Comparison of ENCODE assay signal across 24 mouse cellular contexts in genomic region chr13:83056415-83056814, GRCm38 (mm10).
DNase-seq lines count a peak whose midpoint lies in the region; ATAC-seq and TF ChIP-seq lines count a peak whose summit lies in the region.
"Had no signal": no experiment of that assay in that cellular context is flagged by ENCODE, and none has a peak within 500 bp of the region (broad histone marks: within the 10 kb centered on the region; RNA-seq: fewer than 3 reads in every experiment).

No protein-coding gene starts in this region.

- H3K27ac ChIP-seq in heart, embryonic 10.5 days, result peak overlapping the region; percentile 3; the same call in 1 of the 2 replicates
- peak overlapping the region; percentile 56 for H3K27ac ChIP-seq in heart, embryonic 13.5 days (replicated peaks)
- H3K27ac ChIP-seq in intestine, postnatal 0 days (ENCODE audit: low read depth, low read length), result no peak overlapping the region
- H3K27ac ChIP-seq: forebrain, embryonic 10.5 days; forebrain, embryonic 13.5 days; heart, adult 2 months; hindbrain, embryonic 14.5 days; hindbrain, postnatal 0 days had no signal

- 81% methylated on average over 2 of the region's 2 CpGs for WGBS in heart, embryonic 10.5 days
- WGBS in heart, embryonic 13.5 days, result 73% methylated on average over 2 of the region's 2 CpGs
- WGBS in intestine, postnatal 0 days, result 80% methylated on average over 2 of the region's 2 CpGs

- H3K9me3 ChIP-seq in heart, embryonic 10.5 days, result no peaks in the 10 kb centered on the region
- no peaks in the 10 kb centered on the region for H3K9me3 ChIP-seq in heart, embryonic 13.5 days
- H3K9me3 ChIP-seq in intestine, postnatal 0 days (ENCODE audit: control insufficient read depth), result no peaks in the 10 kb centered on the region
- H3K9me3 ChIP-seq: forebrain, embryonic 10.5 days; forebrain, embryonic 13.5 days had no signal

- H3K9ac ChIP-seq in heart, embryonic 13.5 days, result no peak overlapping the region
- H3K9ac ChIP-seq in intestine, postnatal 0 days (ENCODE audit: low read depth, low read length), result no peak overlapping the region
- H3K9ac ChIP-seq: forebrain, embryonic 13.5 days; hindbrain, embryonic 14.5 days had no signal

- H3K27me3 ChIP-seq in heart, embryonic 10.5 days (ENCODE audit: insufficient read depth, poor library complexity, severe bottlenecking), result no peaks in the 10 kb centered on the region
- no peaks in the 10 kb centered on the region for H3K27me3 ChIP-seq in heart, embryonic 13.5 days (replicated peaks)
- no peaks in the 10 kb centered on the region for H3K27me3 ChIP-seq in intestine, postnatal 0 days (replicated peaks; ENCODE audit: control insufficient read depth, insufficient read depth, low read length)
- H3K27me3 ChIP-seq: forebrain, embryonic 13.5 days had no signal

- TF ChIP-seq CTCF in intestine, postnatal 0 days (IDR thresholded peaks at IDR 0.05; ENCODE audit: low read depth), result no peak

- H3K4me3 ChIP-seq in heart, embryonic 10.5 days, result no peak overlapping the region
- no peak overlapping the region for H3K4me3 ChIP-seq in heart, embryonic 13.5 days
- no peak overlapping the region for H3K4me3 ChIP-seq in intestine, postnatal 0 days (ENCODE audit: low read depth, low read length)
- H3K4me3 ChIP-seq: forebrain, embryonic 10.5 days; forebrain, embryonic 13.5 days; heart, adult 2 months had no signal

- ATAC-seq in heart, embryonic 13.5 days (ENCODE audit: extremely low read depth, insufficient number of reproducible peaks, low FRiP score, low TSS enrichment), result no peak
- ATAC-seq in intestine, postnatal 0 days, result no peak
- ATAC-seq: forebrain, embryonic 13.5 days; forebrain, embryonic 16.5 days; hindbrain, postnatal 0 days; inflammation-experienced regulatory T-cells, adult 6 months; intestine, embryonic 16.5 days had no signal

- peaks cover 7% of the 10 kb centered on the region for H3K4me1 ChIP-seq in heart, embryonic 10.5 days
- peaks cover 18% of the 10 kb centered on the region for H3K4me1 ChIP-seq in heart, embryonic 13.5 days
- H3K4me1 ChIP-seq in intestine, postnatal 0 days (replicated peaks; ENCODE audit: control insufficient read depth, insufficient read depth, low read length), result no peaks in the 10 kb centered on the region
- H3K4me1 ChIP-seq: forebrain, embryonic 10.5 days; forebrain, embryonic 13.5 days had no signal

- no peaks in the 10 kb centered on the region for H3K36me3 ChIP-seq in heart, embryonic 10.5 days
- H3K36me3 ChIP-seq in heart, embryonic 13.5 days, result no peaks in the 10 kb centered on the region
- no peaks in the 10 kb centered on the region for H3K36me3 ChIP-seq in intestine, postnatal 0 days (ENCODE audit: control insufficient read depth, insufficient read depth)
- H3K36me3 ChIP-seq: forebrain, embryonic 10.5 days had no signal

- no peak for DNase-seq in heart, embryonic 10.5 days (ENCODE audit: low spot score)
- DNase-seq in heart, adult 11 months, result no peak
- no peak for DNase-seq in heart, adult 18-20 months
- peak; percentile 58 to 67 for DNase-seq in B cell, adult 2 months
- peak; percentile 33 to 52 for DNase-seq in natural killer cell, adult 2 months (ENCODE audit: low spot score in 2 of 2)
- DNase-seq in embryo, embryonic 10.5 days (ENCODE audit: low spot score), result no peak
- DNase-seq: adrenal gland, adult 2 months; adrenal gland, postnatal 14 days; cerebellum, adult 11 months; cerebellum, adult 2 months; cerebellum, adult 9-11 months; cerebellum, postnatal 25 days; gastrocnemius, postnatal 10 days; heart, adult 2 months; heart, postnatal 4 days had no signal

- peak overlapping the region; percentile 24; the same call in 1 of the 2 replicates for H3K4me2 ChIP-seq in heart, embryonic 13.5 days
- no peak overlapping the region for H3K4me2 ChIP-seq in intestine, postnatal 0 days (replicated peaks; ENCODE audit: low read depth)
- H3K4me2 ChIP-seq: forebrain, embryonic 13.5 days; hindbrain, embryonic 14.5 days had no signal

Comparison
In these comparisons a context has a peak if more than half of its experiments do, and no peak if none do; other contexts are left out.
1. DNase-seq: peak in B cell, adult 2 months (2 of 2) and natural killer cell, adult 2 months (2 of 2); none in heart, embryonic 10.5 days (single experiment), heart, adult 11 months (single experiment), heart, adult 18-20 months (0 of 2) and embryo, embryonic 10.5 days (single experiment).